Mouse (Mus musculus) ovary, postnatal 14 days (tissue): ENCODE measurements around the gene Klhl40.

ENCODE experiments used
- DNase-seq: peaks from one replicate; pipeline ENCODE4 v3.0.0; 2022; ENCODE audit warnings: low spot score

Klhl40 gene

GRCm38 (mm10) chr9:121778066-121778624 is 738 bp downstream of the Klhl40 start:
- DNase-seq, result no peak

- DNase-seq, result no peak
Measured at GRCm38 (mm10) chr9:121784801-121785200, 7.4 kb downstream of the Klhl40 start.

GRCm38 (mm10) chr9:121785261-121785660 is 7.9 kb downstream of the Klhl40 start:
- no peak for DNase-seq

GRCm38 (mm10) chr9:121786359-121786758 is 9.0 kb downstream of the Klhl40 start:
- DNase-seq, result no peak

DNA sequence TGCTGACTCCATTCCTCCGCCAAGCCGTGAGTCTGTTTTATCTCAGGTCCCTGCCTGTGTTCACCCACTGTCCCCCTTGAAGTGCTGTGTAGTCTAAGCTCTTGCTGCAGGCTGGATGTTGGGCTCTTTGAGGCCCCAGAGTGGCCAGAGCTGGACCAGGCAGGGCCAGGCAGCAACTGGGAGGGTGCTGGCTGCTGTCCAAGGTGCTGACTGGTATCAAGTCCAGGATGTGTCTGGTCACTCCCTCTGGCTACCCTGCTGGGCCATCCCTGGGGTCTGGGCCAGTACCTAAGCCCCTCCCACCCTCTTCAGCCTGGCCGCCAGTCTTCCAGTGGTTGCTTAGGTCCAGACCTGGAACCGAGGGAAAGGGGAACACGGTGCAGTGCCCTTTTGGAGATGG is 13.8 kb downstream of the Klhl40 start:
- peak; percentile 67 for DNase-seq

DNA sequence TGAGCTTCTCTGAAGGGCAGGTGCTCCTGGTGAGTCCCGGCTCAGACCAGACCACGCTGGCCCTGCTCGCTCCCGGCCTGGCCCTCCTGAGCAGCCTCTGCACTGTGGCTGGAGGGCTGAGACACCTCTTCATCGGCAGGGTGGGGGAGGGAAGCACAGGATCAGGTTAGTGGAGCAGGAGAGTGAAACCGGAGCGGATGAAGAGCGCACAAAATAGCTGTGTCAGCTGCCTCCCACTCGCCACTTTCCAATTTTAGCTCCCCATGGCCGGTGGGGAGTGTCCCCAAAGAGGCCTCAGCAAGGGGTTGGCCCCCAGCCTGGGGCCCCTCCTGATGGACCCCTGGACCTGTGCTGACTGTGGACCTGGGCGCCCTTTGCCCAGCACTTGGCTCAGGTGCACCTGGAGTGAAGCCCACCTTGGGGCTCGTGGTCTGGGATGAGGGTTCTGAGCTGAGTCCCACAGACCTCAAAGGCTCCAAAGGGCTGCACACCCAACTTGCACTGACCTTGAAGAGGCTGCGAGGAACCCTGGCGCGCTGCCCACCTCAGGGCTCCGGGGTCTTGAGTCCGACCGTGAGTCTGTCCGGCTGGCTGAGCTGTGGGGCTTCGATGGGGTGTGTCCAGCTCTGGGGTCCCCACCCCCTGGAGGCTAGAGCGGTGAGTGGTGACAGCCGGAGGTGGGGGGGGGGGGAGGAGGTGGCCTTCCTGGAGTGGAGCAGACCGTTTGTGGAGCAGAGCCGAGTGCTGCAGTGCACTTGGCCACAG is 14.5 kb downstream of the Klhl40 start, which contains the start of gene Hhatl:
TSS of gene Hhatl (minus strand) at position 751 of the 765 bp plus-strand sequence.
- DNase-seq, result no peak

GRCm38 (mm10) chr9:121794972-121795539 is 17.6 kb downstream of the Klhl40 start:
- DNase-seq, result no peak

DNA sequence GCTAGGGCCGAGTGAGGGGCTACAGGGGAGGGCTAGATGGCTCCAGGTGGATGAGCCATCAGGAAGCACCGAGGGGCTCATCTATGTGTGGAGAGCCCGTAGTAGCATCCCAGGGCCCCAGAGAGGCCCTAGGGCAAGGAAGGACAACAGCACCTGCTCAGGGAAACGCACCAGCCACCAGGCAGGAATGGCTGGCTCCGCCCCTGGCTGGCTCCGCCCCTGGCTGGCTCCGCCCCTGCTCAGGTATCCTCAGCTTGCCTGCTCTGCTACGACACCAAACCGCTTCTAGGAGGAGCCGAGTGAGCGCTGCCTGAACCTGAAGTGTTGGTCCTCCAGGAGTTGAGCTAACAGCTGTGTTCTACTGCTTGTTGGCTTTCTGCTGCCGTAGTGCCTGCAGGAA is 20.3 kb downstream of the Klhl40 start:
- DNase-seq, result no peak

- no peak for DNase-seq
Measured at GRCm38 (mm10) chr9:121798887-121799520, 21.6 kb downstream of the Klhl40 start.

- no peak for DNase-seq
Measured at GRCm38 (mm10) chr9:121802747-121803146, 25.3 kb downstream of the Klhl40 start.

GRCm38 (mm10) chr9:121807546-121807945 is 30.1 kb downstream of the Klhl40 start:
- no peak for DNase-seq

- DNase-seq, result no peak
Measured at GRCm38 (mm10) chr9:121807947-121808346, 30.5 kb downstream of the Klhl40 start.

DNA sequence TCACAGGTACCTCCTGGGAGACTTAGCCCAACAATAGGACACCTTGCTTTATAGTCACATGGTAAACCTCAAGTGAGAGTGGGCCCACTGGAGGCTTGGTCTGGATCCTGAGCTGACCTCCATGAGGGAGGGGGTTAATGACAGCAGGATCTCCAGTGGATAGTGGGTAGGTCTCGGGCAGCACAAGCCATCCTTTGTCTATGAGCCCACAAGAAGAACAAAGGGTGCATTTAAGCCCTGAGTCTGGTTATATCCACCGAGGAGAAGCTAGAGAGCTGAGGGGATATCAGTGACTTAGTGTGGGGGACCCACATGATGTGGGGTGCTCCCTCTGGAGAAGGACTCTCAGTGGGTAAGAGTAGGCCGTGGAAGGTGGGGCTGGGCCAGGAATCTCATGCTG is 31.1 kb downstream of the Klhl40 start:
- no peak for DNase-seq

GRCm38 (mm10) chr9:121810081-121810821 is 32.8 kb downstream of the Klhl40 start:
- no peak for DNase-seq

DNA sequence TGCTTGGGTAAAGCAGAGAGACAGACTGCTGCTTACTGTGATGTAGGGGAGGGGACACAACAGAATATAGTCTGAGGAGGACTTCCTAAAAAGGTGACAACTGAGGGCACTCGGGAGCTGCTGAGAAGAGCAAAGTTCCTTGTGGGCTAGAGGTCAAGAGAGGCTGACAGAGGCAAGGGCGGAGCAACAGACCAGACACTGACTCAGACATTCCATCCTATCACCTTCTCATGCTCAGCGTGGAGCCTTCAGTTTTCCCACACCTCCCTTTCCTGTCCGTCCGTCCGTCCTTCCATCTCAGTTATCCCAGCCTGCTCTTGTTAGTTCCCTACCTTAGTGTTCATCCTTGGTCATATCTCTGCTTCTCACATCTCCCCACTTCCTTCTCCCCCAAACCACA is 37.8 kb downstream of the Klhl40 start:
- no peak for DNase-seq

GRCm38 (mm10) chr9:121819073-121819770 is 41.8 kb downstream of the Klhl40 start:
- no peak for DNase-seq

- DNase-seq, result no peak
Measured at GRCm38 (mm10) chr9:121819771-121820471, 42.5 kb downstream of the Klhl40 start.

- DNase-seq, result no peak
Measured at GRCm38 (mm10) chr9:121820765-121821164, 43.4 kb downstream of the Klhl40 start.

GRCm38 (mm10) chr9:121822585-121822991 is 45.2 kb downstream of the Klhl40 start:
- no peak for DNase-seq

- no peak for DNase-seq
Measured at GRCm38 (mm10) chr9:121823051-121823450, 45.6 kb downstream of the Klhl40 start.

GRCm38 (mm10) chr9:121823991-121824390 is 46.6 kb downstream of the Klhl40 start:
- DNase-seq, result no peak
